Mouse (Mus musculus) G1E (cell line): ENCODE measurements around the gene Nisch. TPM values are rescaled to one million over a fixed set of nuclear protein-coding genes. Genes with fewer than 3 reads are reported as not detected.

Experiments
- ATAC-seq: 2 replicates; pipeline ENCODE4 v1.8.0; 2016; ENCODE audit warnings: mild to moderate bottlenecking; ENCODE audit not compliant: insufficient number of reproducible peaks, poor library complexity, low FRiP score, severe bottlenecking; ENCODE audit errors: extremely low read depth
- DNase-seq: peaks from one replicate; pipeline ENCODE4 v3.0.0; 2012; ENCODE audit warnings: low spot score
- H3K27me3 ChIP-seq: 2 replicates; pipeline ENCODE4 v1.6.1; 2012; ENCODE audit warnings: mild to moderate bottlenecking, low read length, inconsistent platforms; ENCODE audit not compliant: insufficient read depth
- H3K36me3 ChIP-seq: replicated peaks from 2 replicates; pipeline ENCODE3; 2012; ENCODE audit warnings: mild to moderate bottlenecking, inconsistent platforms
- H3K4me1 ChIP-seq: 2 replicates; pipeline ENCODE4 v1.6.1; 2012; ENCODE audit warnings: low read depth, low read length, inconsistent platforms, mixed read lengths; ENCODE audit not compliant: insufficient read depth
- H3K4me3 ChIP-seq: 2 replicates; pipeline ENCODE4 v1.5.1; 2012; ENCODE audit warnings: low read depth, mild to moderate bottlenecking, inconsistent platforms, low read length, moderate library complexity, mixed read lengths
- H3K9me3 ChIP-seq: replicated peaks from 2 replicates; pipeline ENCODE4 v1.6.1; 2012; ENCODE audit warnings: inconsistent platforms
- CTCF ChIP-seq: IDR thresholded peaks from 2 replicates; pipeline ENCODE4 v1.5.1; 2012; ENCODE audit warnings: low read depth, low read length, inconsistent platforms, mixed read lengths
- GATA1 ChIP-seq: IDR thresholded peaks from 2 replicates; pipeline ENCODE4 v1.6.1; 2012; ENCODE audit warnings: borderline replicate concordance, low read length, inconsistent platforms, mixed read lengths
- GATA2 ChIP-seq: IDR thresholded peaks from 2 replicates; pipeline ENCODE4 v1.6.1; 2012; ENCODE audit warnings: low read depth, low read length, inconsistent platforms, borderline replicate concordance
- POLR2AphosphoS5 ChIP-seq: IDR thresholded peaks from 2 replicates; pipeline ENCODE4 v1.6.1; 2012; ENCODE audit warnings: low read depth, low read length, inconsistent platforms; ENCODE audit not compliant: insufficient replicate concordance
- TAL1 ChIP-seq: conservative IDR thresholded peaks from 2 replicates; pipeline ENCODE4 v1.6.1; 2012; ENCODE audit warnings: low read depth, low read length, inconsistent platforms, mixed read lengths
- polyA plus RNA-seq: library from polyadenylated mRNA; stranded (reverse); fragments of >175 nt; gene quantifications from 2 replicates; pipeline ENCODE4 v1.2.3, GENCODE M21; 2012
- total RNA-seq, 2 experiments: library from RNA; stranded (forward) in 1 of 2; stranded (reverse) in 1 of 2; fragments of 200-1000 nt in 1 of 2; fragments of >200 nt in 1 of 2; fragmentation: Nextera tagmentation in 1 of 2; gene quantifications; 2 replicates each; pipeline ENCODE4 v1.2.3; 2014 to 2017

Nisch gene
- total and polyA plus RNA-seq, 3 experiments: 83.8 to 312 (median 201) TPM

- 0 out of 2 replicates have a peak, but pooled peaks cover 3% of the 10 kb centered on the region for H3K9me3 ChIP-seq
- DNase-seq: no peak
- H3K27me3 ChIP-seq: no peaks in the 10 kb centered on the region; the same call in 1 of the 2 replicates
- H3K4me3 ChIP-seq: no peak overlapping the region
- no peak for ATAC-seq
- H3K4me1 ChIP-seq: peaks cover 69% of the 10 kb centered on the region
- peaks cover 98% of the 10 kb centered on the region for H3K36me3 ChIP-seq
- no peak for TF ChIP-seq GATA2
- no peak for TF ChIP-seq GATA1
- TF ChIP-seq TAL1: no peak
- no peak for TF ChIP-seq CTCF
- no peak for TF ChIP-seq POLR2AphosphoS5
These were observed 79.0 kb downstream of the Nisch start for GRCm38 (mm10) chr14:31137791-31138190.

GRCm38 (mm10) chr14:31137281-31137595 lies 79.5 kb downstream of the Nisch start:
- Histone ChIP-seq H3K9me3 (0 out of 2 replicates have a peak, but pooled peaks cover 3% of the 10 kb centered on the region), H3K36me3 (peaks cover 99% of the 10 kb centered on the region), H3K27me3 (no peaks in the 10 kb centered on the region; the same call in 1 of the 2 replicates), H3K4me3 (no peak overlapping the region), H3K4me1 (peaks cover 74% of the 10 kb centered on the region)
- ATAC-seq (no peak), DNase-seq (no peak)
- TF ChIP-seq TAL1 (no peak), GATA2 (no peak), GATA1 (no peak), CTCF (no peak), POLR2AphosphoS5 (no peak)

DNA sequence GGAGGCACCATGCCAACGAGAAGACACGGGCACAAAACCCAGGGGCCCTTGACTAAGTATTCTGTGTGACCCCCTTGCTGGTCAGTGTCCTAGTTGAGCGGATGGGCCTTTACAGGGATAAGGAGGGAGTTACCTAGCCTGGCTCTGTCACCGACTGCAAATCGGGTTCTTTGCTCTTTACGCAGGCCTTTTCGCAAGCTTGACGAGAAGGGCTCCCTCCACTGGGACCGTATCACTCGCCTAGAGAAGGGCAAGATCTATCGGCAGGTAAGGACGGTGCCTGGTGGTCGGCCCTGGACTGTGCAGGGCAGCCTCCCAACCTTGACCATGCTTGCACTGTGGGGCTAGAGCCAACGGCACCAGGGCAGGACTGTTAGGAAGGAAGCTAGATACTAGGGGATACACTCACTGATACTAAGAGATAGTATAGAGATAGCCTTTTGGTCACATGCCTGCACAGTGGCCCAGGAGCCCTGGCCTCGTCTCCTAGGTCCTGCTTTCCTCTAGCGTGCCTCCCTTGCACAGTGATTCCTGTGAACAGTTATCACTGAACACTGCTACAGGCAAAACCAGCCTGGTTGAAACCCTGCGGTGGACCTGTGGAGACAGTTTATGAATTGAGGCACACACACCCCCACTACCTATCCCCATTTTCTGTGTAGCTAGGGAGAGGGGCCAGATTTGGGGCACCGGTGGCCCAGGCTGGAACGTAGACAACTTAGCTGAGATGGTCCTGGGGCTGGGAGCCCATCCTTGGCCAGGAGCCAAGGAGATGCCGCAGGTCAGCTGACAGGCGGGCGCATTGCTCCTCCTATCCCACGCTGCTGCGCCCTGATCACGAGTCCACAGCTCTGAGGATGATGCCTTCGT lies 80.1 kb downstream of the Nisch start:
- TF ChIP-seq POLR2AphosphoS5 (no peak), GATA2 (no peak), TAL1 (no peak), GATA1 (no peak), CTCF (no peak)
- Histone ChIP-seq H3K4me1 (peaks cover 80% of the 10 kb centered on the region), H3K36me3 (peaks cover 95% of the 10 kb centered on the region), H3K9me3 (0 out of 2 replicates have a peak, but pooled peaks cover 3% of the 10 kb centered on the region), H3K27me3 (no peaks in the 10 kb centered on the region; the same call in 1 of the 2 replicates), H3K4me3 (no peak overlapping the region)
- ATAC-seq: no peak
- no peak for DNase-seq

DNA sequence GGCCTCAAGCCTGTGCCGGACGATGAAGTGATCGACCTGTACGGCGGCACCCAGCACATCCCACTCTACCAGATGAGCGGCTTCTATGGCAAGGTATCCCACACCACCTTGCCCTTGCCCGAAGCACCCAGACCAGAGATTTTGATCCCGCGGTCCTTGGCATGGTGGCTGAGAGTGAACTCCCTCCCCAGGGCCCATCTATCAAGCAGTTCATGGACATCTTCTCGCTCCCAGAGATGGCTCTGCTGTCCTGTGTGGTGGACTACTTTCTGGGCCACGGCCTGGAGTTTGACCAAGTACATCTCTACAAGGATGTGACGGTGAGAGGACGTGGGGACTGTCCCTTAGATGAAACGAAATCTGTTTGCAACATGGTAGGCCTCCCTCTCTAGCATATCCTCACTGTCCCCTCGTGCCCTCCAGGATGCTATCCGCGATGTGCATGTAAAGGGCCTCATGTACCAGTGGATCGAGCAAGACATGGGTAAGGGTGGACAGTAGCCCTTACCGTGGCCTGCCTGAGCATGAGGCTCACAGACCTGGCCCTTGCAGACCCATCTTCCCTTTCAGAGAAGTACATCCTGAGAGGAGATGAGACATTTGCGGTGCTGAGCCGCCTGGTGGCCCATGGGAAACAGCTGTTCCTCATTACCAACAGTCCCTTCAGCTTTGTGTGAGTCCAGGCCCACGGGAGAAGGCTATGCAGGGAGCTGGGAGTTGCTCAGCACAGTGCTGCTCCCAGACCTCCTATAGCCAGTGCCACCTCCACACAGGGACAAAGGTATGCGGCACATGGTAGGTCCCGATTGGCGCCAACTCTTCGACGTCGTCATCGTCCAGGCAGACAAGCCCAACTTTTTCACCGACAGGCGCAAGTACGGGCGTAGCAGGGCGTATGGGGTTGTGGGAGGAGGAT lies 81.0 kb downstream of the Nisch start:
- H3K36me3 ChIP-seq: peaks cover 86% of the 10 kb centered on the region
- DNase-seq: no peak
- H3K9me3 ChIP-seq: no peaks in the 10 kb centered on the region
- H3K4me3 ChIP-seq: no peak overlapping the region
- peaks cover 83% of the 10 kb centered on the region for H3K4me1 ChIP-seq
- ATAC-seq: no peak
- TF ChIP-seq GATA1 (no peak), GATA2 (no peak), POLR2AphosphoS5 (no peak), TAL1 (no peak), CTCF (no peak)
- H3K27me3 ChIP-seq: no peaks in the 10 kb centered on the region; the same call in 1 of the 2 replicates

DNA sequence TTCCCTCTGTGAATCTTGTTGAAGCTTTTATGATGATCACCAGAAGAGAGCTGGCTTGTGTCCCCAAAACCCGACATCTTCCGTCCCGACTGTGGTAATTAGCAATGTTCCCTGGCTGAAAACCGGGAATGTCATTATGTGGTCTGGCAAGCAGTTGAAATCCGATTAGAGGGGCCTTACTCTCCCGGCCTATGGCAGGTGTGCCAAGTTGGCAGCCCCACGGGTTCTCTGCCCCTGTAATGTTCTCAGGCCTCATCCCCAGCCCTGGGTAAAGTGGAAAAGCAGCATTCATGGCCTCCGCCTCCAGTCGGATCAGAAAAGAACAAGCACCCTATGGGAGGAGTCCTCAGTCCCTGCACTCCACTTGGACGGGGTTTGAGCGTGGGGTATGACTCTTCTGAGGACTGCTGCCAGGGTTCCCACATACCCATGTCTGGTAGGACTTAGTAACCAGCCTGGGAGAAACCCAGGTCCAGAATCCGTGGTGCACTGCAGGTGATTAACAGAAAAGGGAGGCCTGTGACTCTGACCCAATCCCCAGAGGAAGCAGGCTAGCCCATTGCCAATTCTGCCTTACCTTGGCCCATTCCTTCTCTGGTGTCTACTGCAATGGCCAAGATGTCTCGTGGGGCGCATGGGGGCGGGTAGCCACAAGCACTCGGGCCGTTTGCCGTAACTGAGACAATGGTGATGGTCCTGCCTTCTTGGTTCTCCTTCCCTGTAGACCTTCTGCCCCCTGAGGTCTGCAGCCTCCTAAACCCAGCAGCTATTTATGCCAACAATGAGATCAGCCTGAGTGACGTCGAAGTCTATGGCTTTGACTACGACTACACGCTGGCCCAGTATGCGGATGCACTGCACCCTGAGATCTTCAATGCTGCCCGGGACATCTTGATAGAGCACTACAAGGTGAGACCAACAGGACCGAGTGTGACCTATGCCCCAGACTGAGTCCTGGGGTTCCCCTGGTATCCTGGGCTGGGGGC lies 82.4 kb downstream of the Nisch start:
- peaks cover 71% of the 10 kb centered on the region for H3K36me3 ChIP-seq
- H3K9me3 ChIP-seq: no peaks in the 10 kb centered on the region
- H3K4me3 ChIP-seq: peak overlapping the region; percentile 97; the same call in 1 of the 2 replicates
- TF ChIP-seq GATA1 (no peak), CTCF (no peak)
- no peak for DNase-seq
- H3K27me3 ChIP-seq: no peaks in the 10 kb centered on the region; the same call in 1 of the 2 replicates
- peaks cover 88% of the 10 kb centered on the region for H3K4me1 ChIP-seq
- no peak for ATAC-seq
